Mouse (Mus musculus) layer of hippocampus, adult 9-11 months (tissue): ENCODE measurements at regions not wholly inside any gene's neighbourhood (a gene's known extent, or its start where the extent isn't known, plus 50 kb on each side); places are given as distances from the start of the nearest gene placed in this dataset.

Experiments
- DNase-seq: peaks from one replicate; pipeline ENCODE4 v3.0.0; 2022

- DNase-seq = peak; percentile 56
Observed at GRCm38 (mm10) chr2:102250101-102250500, 63.9 kb upstream of the Ldlrad3 start.

GRCm38 (mm10) chr2:102246484-102246883 is 60.3 kb upstream of the Ldlrad3 start:
- DNase-seq = no peak

GRCm38 (mm10) chr2:102244491-102244890 is 58.3 kb upstream of the Ldlrad3 start:
- DNase-seq = no peak

- DNase-seq = no peak
Observed at GRCm38 (mm10) chr2:102241626-102242025, 55.4 kb upstream of the Ldlrad3 start.

GRCm38 (mm10) chr2:102239712-102240505 is 53.7 kb upstream of the Ldlrad3 start:
- DNase-seq = no peak
